Mouse (Mus musculus): ENCODE data around the gene Mogs. TPM values are rescaled to one million over a fixed set of nuclear protein-coding genes. Genes with fewer than 3 reads are reported as not detected.
A peak's percentile ranks its signal among the peaks of the same experiment; 100 is the strongest.

Mogs gene
- polyA plus RNA-seq (2015; fragmentation: Nextera tagmentation; extraction: Ambion mirVana) = 9.0 and 13.7 TPM in 2 replicates

GRCm38 (mm10) chr6:83115011-83115671, at the start of gene Mogs:
Mogs (plus strand) TSS chr6:83115496.
- no peaks in the 10 kb centered on the region for H3K27me3 ChIP-seq (ENCODE audit: control insufficient read depth, insufficient read depth, low read depth, low read length)
- H3K9ac ChIP-seq (ENCODE audit: low read length) = peak within 1 kb of the TSS; percentile 90
- H3K27ac ChIP-seq (ENCODE audit: low read length) = peak within 1 kb of the TSS; percentile 76
- H3K4me1 ChIP-seq (replicated peaks; ENCODE audit: control insufficient read depth, insufficient read depth, low read length) = peaks cover 25% of the 10 kb centered on the region
- H3K36me3 ChIP-seq (ENCODE audit: control insufficient read depth, insufficient read depth, low read length) = peaks cover 20% of the 10 kb centered on the region
- peak within 1 kb of the TSS; percentile 93 for H3K4me2 ChIP-seq (ENCODE audit: low read depth, low read length)
- H3K4me3 ChIP-seq (ENCODE audit: low read length) = peak within 1 kb of the TSS; percentile 71
- peak; percentile 94 for ATAC-seq (ENCODE audit: low read depth)
- WGBS = 1% methylated on average over 44 of the region's 58 CpGs
- no peaks in the 10 kb centered on the region for H3K9me3 ChIP-seq (ENCODE audit: control insufficient read depth, low read length)

- H3K4me2 ChIP-seq (ENCODE audit: low read depth, low read length) = no peak overlapping the region
- H3K9me3 ChIP-seq (ENCODE audit: control insufficient read depth, low read length) = no peaks in the 10 kb centered on the region
- H3K36me3 ChIP-seq (ENCODE audit: control insufficient read depth, insufficient read depth, low read length) = no peaks in the 10 kb centered on the region
- no peak for ATAC-seq (ENCODE audit: low read depth)
- 30% methylated on average over 8 of the region's 8 CpGs for WGBS
- no peaks in the 10 kb centered on the region; the same call in 1 of the 2 replicates for H3K4me1 ChIP-seq (replicated peaks; ENCODE audit: control insufficient read depth, insufficient read depth, low read length)
- H3K4me3 ChIP-seq (ENCODE audit: low read length) = no peak overlapping the region
- H3K27me3 ChIP-seq (ENCODE audit: control insufficient read depth, insufficient read depth, low read depth, low read length) = peaks cover 92% of the 10 kb centered on the region
- no peak overlapping the region for H3K9ac ChIP-seq (ENCODE audit: low read length)
- no peak overlapping the region for H3K27ac ChIP-seq (ENCODE audit: low read length)
Observed at GRCm38 (mm10) chr6:83065995-83066394, 49.3 kb upstream of the Mogs start.

- Histone ChIP-seq H3K27me3 (ENCODE audit: control insufficient read depth, insufficient read depth, low read depth, low read length) (peaks cover 97% of the 10 kb centered on the region), H3K36me3 (ENCODE audit: control insufficient read depth, insufficient read depth, low read length) (no peaks in the 10 kb centered on the region), H3K4me2 (ENCODE audit: low read depth, low read length) (no peak overlapping the region), H3K9me3 (ENCODE audit: control insufficient read depth, low read length) (no peaks in the 10 kb centered on the region), H3K4me3 (ENCODE audit: low read length) (no peak overlapping the region), H3K9ac (ENCODE audit: low read length) (no peak overlapping the region), H3K27ac (ENCODE audit: low read length) (no peak overlapping the region), H3K4me1 (replicated peaks; ENCODE audit: control insufficient read depth, insufficient read depth, low read length) (peaks cover 2% of the 10 kb centered on the region; the same call in 1 of the 2 replicates)
- ATAC-seq (ENCODE audit: low read depth) = no peak
- WGBS = 26% methylated on average over 6 of the region's 6 CpGs
Observed at GRCm38 (mm10) chr6:83066441-83066840, 48.9 kb upstream of the Mogs start.

GRCm38 (mm10) chr6:83068221-83068620, 47.1 kb upstream of the Mogs start:
- Histone ChIP-seq H3K27ac (ENCODE audit: low read length) (no peak overlapping the region), H3K4me2 (ENCODE audit: low read depth, low read length) (peak overlapping the region; percentile 45; the same call in 1 of the 2 replicates), H3K4me3 (ENCODE audit: low read length) (peak overlapping the region; percentile 29), H3K27me3 (ENCODE audit: control insufficient read depth, insufficient read depth, low read depth, low read length) (peaks cover 96% of the 10 kb centered on the region), H3K9ac (ENCODE audit: low read length) (no peak overlapping the region), H3K9me3 (ENCODE audit: control insufficient read depth, low read length) (no peaks in the 10 kb centered on the region), H3K4me1 (replicated peaks; ENCODE audit: control insufficient read depth, insufficient read depth, low read length) (peaks cover 2% of the 10 kb centered on the region; the same call in 1 of the 2 replicates), H3K36me3 (ENCODE audit: control insufficient read depth, insufficient read depth, low read length) (no peaks in the 10 kb centered on the region)
- ATAC-seq (ENCODE audit: low read depth) = no peak
- WGBS = 6% methylated on average over 8 of the region's 8 CpGs

GRCm38 (mm10) chr6:83068706-83069487, 46.4 kb upstream of the Mogs start:
- H3K9ac ChIP-seq (ENCODE audit: low read length) = no peak overlapping the region
- 1% methylated on average over 79 of the region's 81 CpGs for WGBS
- ATAC-seq (ENCODE audit: low read depth) = no peak
- no peak overlapping the region for H3K27ac ChIP-seq (ENCODE audit: low read length)
- no peaks in the 10 kb centered on the region for H3K36me3 ChIP-seq (ENCODE audit: control insufficient read depth, insufficient read depth, low read length)
- peak overlapping the region; percentile 29 for H3K4me3 ChIP-seq (ENCODE audit: low read length)
- H3K4me2 ChIP-seq (ENCODE audit: low read depth, low read length) = peak overlapping the region; percentile 45
- no peaks in the 10 kb centered on the region for H3K9me3 ChIP-seq (ENCODE audit: control insufficient read depth, low read length)
- peaks cover 2% of the 10 kb centered on the region; the same call in 1 of the 2 replicates for H3K4me1 ChIP-seq (replicated peaks; ENCODE audit: control insufficient read depth, insufficient read depth, low read length)
- H3K27me3 ChIP-seq (ENCODE audit: control insufficient read depth, insufficient read depth, low read depth, low read length) = peaks cover 95% of the 10 kb centered on the region

GRCm38 (mm10) chr6:83069488-83070246, 45.6 kb upstream of the Mogs start:
- 0 out of 2 replicates have a peak overlapping the region, but pooled peaks have one; percentile 7 for H3K4me2 ChIP-seq (ENCODE audit: low read depth, low read length)
- WGBS = 2% methylated on average over 59 of the region's 69 CpGs
- no peaks in the 10 kb centered on the region for H3K36me3 ChIP-seq (ENCODE audit: control insufficient read depth, insufficient read depth, low read length)
- H3K4me3 ChIP-seq (ENCODE audit: low read length) = peak overlapping the region; percentile 2
- H3K4me1 ChIP-seq (replicated peaks; ENCODE audit: control insufficient read depth, insufficient read depth, low read length) = peaks cover 2% of the 10 kb centered on the region; the same call in 1 of the 2 replicates
- H3K9me3 ChIP-seq (ENCODE audit: control insufficient read depth, low read length) = no peaks in the 10 kb centered on the region
- H3K27ac ChIP-seq (ENCODE audit: low read length) = no peak overlapping the region
- H3K27me3 ChIP-seq (ENCODE audit: control insufficient read depth, insufficient read depth, low read depth, low read length) = peaks cover 95% of the 10 kb centered on the region
- H3K9ac ChIP-seq (ENCODE audit: low read length) = no peak overlapping the region
- ATAC-seq (ENCODE audit: low read depth) = peak; percentile 29; the same call in 1 of the 2 replicates

GRCm38 (mm10) chr6:83070247-83070310, 45.2 kb upstream of the Mogs start, which contains the start of gene Tlx2:
Tlx2 (minus strand) TSS chr6:83070293.
- H3K9ac ChIP-seq (ENCODE audit: low read length) = no peak within 1 kb of the TSS
- ATAC-seq (ENCODE audit: low read depth) = no peak
- peaks cover 95% of the 10 kb centered on the region for H3K27me3 ChIP-seq (ENCODE audit: control insufficient read depth, insufficient read depth, low read depth, low read length)
- no peaks in the 10 kb centered on the region for H3K9me3 ChIP-seq (ENCODE audit: control insufficient read depth, low read length)
- H3K4me2 ChIP-seq (ENCODE audit: low read depth, low read length) = 0 out of 2 replicates have a peak within 1 kb of the TSS, but pooled peaks have one; percentile 7
- H3K4me3 ChIP-seq (ENCODE audit: low read length) = peak within 1 kb of the TSS; percentile 29
- 2% methylated on average over 8 of the region's 10 CpGs for WGBS
- H3K36me3 ChIP-seq (ENCODE audit: control insufficient read depth, insufficient read depth, low read length) = no peaks in the 10 kb centered on the region
- peaks cover 2% of the 10 kb centered on the region; the same call in 1 of the 2 replicates for H3K4me1 ChIP-seq (replicated peaks; ENCODE audit: control insufficient read depth, insufficient read depth, low read length)
- H3K27ac ChIP-seq (ENCODE audit: low read length) = no peak within 1 kb of the TSS

GRCm38 (mm10) chr6:83070311-83071219, 44.7 kb upstream of the Mogs start:
- Histone ChIP-seq H3K36me3 (ENCODE audit: control insufficient read depth, insufficient read depth, low read length) (no peaks in the 10 kb centered on the region), H3K27ac (ENCODE audit: low read length) (no peak overlapping the region), H3K27me3 (ENCODE audit: control insufficient read depth, insufficient read depth, low read depth, low read length) (peaks cover 94% of the 10 kb centered on the region), H3K9ac (ENCODE audit: low read length) (no peak overlapping the region), H3K9me3 (ENCODE audit: control insufficient read depth, low read length) (no peaks in the 10 kb centered on the region), H3K4me2 (ENCODE audit: low read depth, low read length) (0 out of 2 replicates have a peak overlapping the region, but pooled peaks have one; percentile 7), H3K4me3 (ENCODE audit: low read length) (peak overlapping the region; percentile 5), H3K4me1 (replicated peaks; ENCODE audit: control insufficient read depth, insufficient read depth, low read length) (peaks cover 2% of the 10 kb centered on the region; the same call in 1 of the 2 replicates)
- ATAC-seq (ENCODE audit: low read depth) = no peak
- under 1% methylated on average over 52 of the region's 58 CpGs for WGBS
